Mouse (Mus musculus) kidney, embryonic 15.5 days (tissue): ENCODE measurements around the gene Tcirg1. TPM values are rescaled to one million over a fixed set of nuclear protein-coding genes. Genes with fewer than 3 reads are reported as not detected.

ENCODE experiments used
- ATAC-seq: fragments of 200-750 bp; cut with Nextera tagmentation; replicated peaks from 2 replicates; pipeline ENCODE4 v1.8.0; 2017; ENCODE audit warnings: moderate TSS enrichment; ENCODE audit not compliant: low FRiP score
- H3K27ac ChIP-seq: fragments of 300-500 bp; sonication (generic); 2 replicates; pipeline ENCODE4 v1.5.1; 2015; ENCODE audit warnings: mild to moderate bottlenecking, inconsistent platforms
- H3K27me3 ChIP-seq: fragments of 300-500 bp; sonication (generic); 2 replicates; pipeline ENCODE4 v1.6.1; 2015; ENCODE audit warnings: inconsistent platforms
- H3K36me3 ChIP-seq: fragments of 300-500 bp; sonication (generic); 2 replicates; pipeline ENCODE4 v1.6.1; 2015; ENCODE audit warnings: inconsistent platforms
- H3K4me1 ChIP-seq: fragments of 300-500 bp; sonication (generic); 2 replicates; pipeline ENCODE4 v1.6.1; 2015; ENCODE audit warnings: inconsistent platforms
- H3K4me2 ChIP-seq: fragments of 300-500 bp; sonication (generic); 2 replicates; pipeline ENCODE4 v1.6.1; 2015; ENCODE audit warnings: moderate library complexity, mild to moderate bottlenecking, inconsistent platforms
- H3K4me3 ChIP-seq: fragments of 300-500 bp; sonication (generic); replicated peaks from 2 replicates; pipeline ENCODE4 v1.5.1; 2015; ENCODE audit warnings: mild to moderate bottlenecking, inconsistent platforms
- H3K9ac ChIP-seq: fragments of 300-500 bp; sonication (generic); 2 replicates; pipeline ENCODE4 v1.6.1; 2015; ENCODE audit warnings: mild to moderate bottlenecking, inconsistent platforms
- H3K9me3 ChIP-seq: fragments of 300-500 bp; sonication (generic); replicated peaks from 2 replicates; pipeline ENCODE4 v1.6.1; 2016; ENCODE audit warnings: inconsistent platforms
- whole genome bisulfite sequencing: fragments of 180-500 bp; shearing (Covaris S2); methylation state at CpG from one replicate; pipeline ENCODE4 v1.1.7; 2015; ENCODE audit warnings: mixed read lengths; 5-methylcytosine and 5-hydroxymethylcytosine counted together
- polyA plus RNA-seq: library from polyadenylated mRNA; unstranded; fragments of >200 nt; fragmentation: Nextera tagmentation; extraction: Ambion mirVana; gene quantifications from 2 replicates; pipeline ENCODE4 v1.2.1, GENCODE M21; 2015

Gene Tcirg1
- 43.9 and 54.6 TPM in 2 replicates for polyA plus RNA-seq

GRCm38 (mm10) chr19:3906795-3907786 is at the start of gene Tcirg1:
TSS of gene Tcirg1 (minus strand) at chr19:3907133.
- peaks cover 56% of the 10 kb centered on the region for H3K36me3 ChIP-seq
- no peaks in the 10 kb centered on the region for H3K9me3 ChIP-seq
- WGBS, result 4% methylated on average over 36 of the region's 36 CpGs

GRCm38 (mm10) chr19:3955804-3956203 is 48.9 kb upstream of the Tcirg1 start:
- WGBS, result 33% methylated on average over 4 of the region's 4 CpGs
- H3K4me1 ChIP-seq, result peaks cover 18% of the 10 kb centered on the region

More at GRCm38 (mm10) chr19:3906795-3907786, at the start of gene Tcirg1:
- Histone ChIP-seq H3K27ac (peak within 1 kb of the TSS; percentile 90), H3K4me3 (peak within 1 kb of the TSS; percentile 67), H3K9ac (peak within 1 kb of the TSS; percentile 69), H3K4me1 (peaks cover 69% of the 10 kb centered on the region), H3K27me3 (no peaks in the 10 kb centered on the region), H3K4me2 (peak within 1 kb of the TSS; percentile 87)
- peak; percentile 88 for ATAC-seq

DNA sequence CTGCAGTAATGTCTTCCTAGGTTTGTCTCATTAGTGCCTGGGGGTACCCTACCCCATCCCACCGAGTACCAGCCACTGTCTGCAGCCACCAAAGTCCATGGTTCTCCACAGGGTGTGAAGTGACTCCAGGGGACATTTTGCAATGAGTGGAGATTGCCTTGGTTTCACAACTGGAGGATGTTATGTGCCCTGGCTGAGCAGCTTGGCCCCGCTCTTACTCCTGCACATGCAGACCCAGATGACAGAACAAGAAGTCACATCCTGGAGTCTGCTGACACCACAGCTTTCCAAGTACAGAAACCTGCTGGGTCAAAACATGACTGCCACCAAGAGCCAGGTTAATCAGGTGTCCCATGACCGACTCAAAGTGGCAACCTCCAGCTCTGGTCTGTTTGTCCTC is 48.1 kb upstream of the Tcirg1 start:
- Histone ChIP-seq H3K4me3 (no peak overlapping the region), H3K4me1 (peaks cover 23% of the 10 kb centered on the region), H3K27me3 (no peaks in the 10 kb centered on the region), H3K9me3 (no peaks in the 10 kb centered on the region), H3K4me2 (no peak overlapping the region), H3K27ac (no peak overlapping the region), H3K36me3 (no peaks in the 10 kb centered on the region), H3K9ac (no peak overlapping the region)
- no peak for ATAC-seq
- WGBS, result 60% methylated on average over 3 of the region's 3 CpGs

More at GRCm38 (mm10) chr19:3955804-3956203, 48.9 kb upstream of the Tcirg1 start:
- Histone ChIP-seq H3K9me3 (no peaks in the 10 kb centered on the region), H3K27me3 (no peaks in the 10 kb centered on the region), H3K9ac (no peak overlapping the region), H3K4me3 (no peak overlapping the region), H3K4me2 (no peak overlapping the region), H3K36me3 (no peaks in the 10 kb centered on the region), H3K27ac (no peak overlapping the region)
- no peak for ATAC-seq

- Histone ChIP-seq H3K9ac (no peak overlapping the region), H3K27me3 (no peaks in the 10 kb centered on the region), H3K27ac (no peak overlapping the region), H3K4me3 (no peak overlapping the region), H3K36me3 (no peaks in the 10 kb centered on the region), H3K4me1 (peaks cover 21% of the 10 kb centered on the region), H3K9me3 (no peaks in the 10 kb centered on the region), H3K4me2 (no peak overlapping the region)
- ATAC-seq, result no peak
- WGBS, result 53% methylated on average over 1 of the region's 1 CpGs
Observed at GRCm38 (mm10) chr19:3952099-3952498, 45.2 kb upstream of the Tcirg1 start.

GRCm38 (mm10) chr19:3951461-3951860 is 44.5 kb upstream of the Tcirg1 start:
- Histone ChIP-seq H3K27ac (no peak overlapping the region), H3K4me3 (no peak overlapping the region), H3K4me1 (peaks cover 20% of the 10 kb centered on the region), H3K36me3 (no peaks in the 10 kb centered on the region), H3K4me2 (no peak overlapping the region), H3K9me3 (no peaks in the 10 kb centered on the region), H3K27me3 (no peaks in the 10 kb centered on the region), H3K9ac (no peak overlapping the region)
- no peak for ATAC-seq

DNA sequence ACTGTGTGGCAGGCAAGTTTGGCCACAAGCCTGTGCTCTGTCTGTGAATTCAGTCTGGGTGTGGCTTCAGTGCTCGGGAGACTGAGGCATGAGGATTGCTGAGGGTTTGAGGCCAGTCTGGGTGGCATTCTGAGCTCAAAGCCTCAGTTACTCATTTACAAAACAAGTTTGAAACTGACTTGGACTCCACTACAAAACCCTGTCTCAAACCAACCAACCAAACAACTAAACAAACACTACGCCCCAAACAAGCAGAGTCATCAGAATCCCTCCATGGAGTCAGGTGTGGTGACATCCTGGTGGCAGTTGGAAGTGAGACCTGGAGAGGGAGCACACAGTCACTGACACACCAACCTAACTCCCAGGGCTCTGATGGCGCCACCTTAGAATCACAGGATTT is 43.4 kb upstream of the Tcirg1 start:
- no peak for ATAC-seq

DNA sequence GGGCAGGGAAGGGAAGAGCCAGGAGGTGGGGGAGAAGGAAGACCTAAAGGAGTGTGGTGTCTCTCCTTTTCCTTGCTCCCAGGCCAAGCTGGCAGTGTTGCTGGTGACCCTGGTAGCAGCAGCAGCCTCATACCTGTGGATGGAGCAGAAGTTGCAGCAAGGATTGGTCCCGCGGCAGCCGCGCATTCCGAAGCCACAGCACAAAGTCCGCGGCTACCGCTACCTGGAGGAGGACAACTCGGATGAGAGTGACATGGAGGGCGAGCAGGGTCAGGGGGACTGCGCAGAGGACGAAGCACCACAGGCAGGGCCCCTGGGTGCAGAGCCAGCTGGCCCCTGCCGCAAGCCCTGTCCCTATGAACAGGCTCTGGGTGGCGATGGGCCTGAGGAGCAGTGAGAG is 41.6 kb upstream of the Tcirg1 start:
- WGBS, result 73% methylated on average over 14 of the region's 14 CpGs
- Histone ChIP-seq H3K27ac (no peak overlapping the region), H3K4me3 (no peak overlapping the region), H3K9ac (no peak overlapping the region), H3K4me1 (peaks cover 14% of the 10 kb centered on the region), H3K9me3 (no peaks in the 10 kb centered on the region), H3K4me2 (no peak overlapping the region), H3K27me3 (no peaks in the 10 kb centered on the region), H3K36me3 (no peaks in the 10 kb centered on the region)
- ATAC-seq, result no peak

More for the DNA sequence above, 43.4 kb upstream of the Tcirg1 start:
- no peaks in the 10 kb centered on the region for H3K27me3 ChIP-seq
- no peaks in the 10 kb centered on the region for H3K36me3 ChIP-seq
- H3K9me3 ChIP-seq, result no peaks in the 10 kb centered on the region
- H3K4me1 ChIP-seq, result peaks cover 19% of the 10 kb centered on the region
- H3K9ac ChIP-seq, result no peak overlapping the region
- no peak overlapping the region for H3K4me2 ChIP-seq
- H3K4me3 ChIP-seq, result no peak overlapping the region
- no peak overlapping the region for H3K27ac ChIP-seq
- WGBS, result 77% methylated on average over 3 of the region's 3 CpGs

GRCm38 (mm10) chr19:3947813-3948212 is 40.9 kb upstream of the Tcirg1 start:
- 83% methylated on average over 3 of the region's 3 CpGs for WGBS
- no peaks in the 10 kb centered on the region for H3K27me3 ChIP-seq
- no peaks in the 10 kb centered on the region for H3K36me3 ChIP-seq
- ATAC-seq, result no peak
- no peak overlapping the region for H3K27ac ChIP-seq
- H3K9me3 ChIP-seq, result no peaks in the 10 kb centered on the region
- no peak overlapping the region for H3K4me3 ChIP-seq
- H3K4me2 ChIP-seq, result no peak overlapping the region
- no peak overlapping the region for H3K9ac ChIP-seq
- H3K4me1 ChIP-seq, result peaks cover 19% of the 10 kb centered on the region

DNA sequence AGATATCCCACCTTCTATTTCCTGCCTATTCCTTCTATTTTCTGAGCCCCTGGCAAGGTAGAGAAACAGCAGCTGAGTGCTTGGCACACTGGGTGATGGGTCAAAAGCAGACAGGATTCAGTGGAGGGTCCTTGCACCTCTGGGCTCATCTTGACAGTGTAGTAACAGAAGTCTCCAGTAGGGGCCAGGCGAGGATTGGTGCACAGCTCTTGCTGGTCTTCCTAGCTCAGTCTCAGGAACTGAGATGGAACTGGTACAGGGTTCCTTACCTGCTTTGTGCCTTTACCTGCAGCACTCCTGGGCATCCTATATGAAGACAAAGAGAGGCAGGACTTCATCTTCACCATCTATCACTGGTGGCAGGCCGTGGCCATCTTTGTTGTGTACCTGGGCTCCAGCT is 39.8 kb upstream of the Tcirg1 start:
- WGBS, result 21% methylated on average over 2 of the region's 2 CpGs
- Histone ChIP-seq H3K27me3 (no peaks in the 10 kb centered on the region), H3K4me1 (peaks cover 21% of the 10 kb centered on the region), H3K4me3 (no peak overlapping the region), H3K36me3 (no peaks in the 10 kb centered on the region), H3K9ac (no peak overlapping the region), H3K4me2 (no peak overlapping the region), H3K27ac (no peak overlapping the region), H3K9me3 (no peaks in the 10 kb centered on the region)
- no peak for ATAC-seq

- Histone ChIP-seq H3K9me3 (no peaks in the 10 kb centered on the region), H3K9ac (no peak overlapping the region), H3K36me3 (no peaks in the 10 kb centered on the region), H3K27ac (peak overlapping the region; percentile 33; the same call in 1 of the 2 replicates), H3K4me2 (no peak overlapping the region), H3K27me3 (no peaks in the 10 kb centered on the region), H3K4me3 (no peak overlapping the region), H3K4me1 (peaks cover 21% of the 10 kb centered on the region)
- ATAC-seq, result no peak
- WGBS, result 28% methylated on average over 10 of the region's 10 CpGs
Observed at GRCm38 (mm10) chr19:3945872-3946564, 39.1 kb upstream of the Tcirg1 start.

DNA sequence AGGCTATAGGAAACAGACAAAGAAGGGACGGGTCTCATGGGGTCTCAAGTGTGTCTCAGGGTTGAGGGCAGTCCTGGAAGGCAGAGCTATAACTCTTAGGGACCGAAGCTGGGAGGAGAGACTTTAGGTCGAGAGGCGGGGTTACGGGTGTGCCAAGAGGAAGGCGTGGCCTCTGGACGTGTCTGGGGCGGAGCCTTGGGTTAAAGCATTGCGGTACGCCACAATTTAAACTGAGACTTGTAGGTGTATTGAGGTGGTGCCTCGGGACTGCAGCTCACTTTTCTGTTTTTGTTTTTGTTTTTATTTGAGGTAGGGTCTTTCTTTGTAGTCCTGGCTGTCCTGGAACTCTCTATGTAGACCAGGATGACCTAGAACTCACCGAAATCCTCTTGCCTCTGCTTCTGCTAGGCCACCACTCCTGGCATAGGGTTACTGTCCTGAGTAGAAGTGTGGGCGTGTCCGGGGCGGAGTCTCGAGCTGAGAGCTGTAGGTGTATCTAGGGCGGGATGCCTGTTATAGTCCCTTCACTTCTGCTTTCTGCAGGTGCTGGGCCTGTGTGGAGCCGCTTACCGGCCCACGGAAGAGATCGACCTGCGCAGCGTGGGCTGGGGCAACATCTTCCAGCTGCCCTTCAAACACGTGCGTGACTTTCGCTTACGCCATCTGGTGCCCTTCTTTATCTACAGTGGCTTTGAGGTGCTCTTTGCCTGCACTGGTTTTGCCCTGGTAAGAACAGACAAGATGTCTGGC is 36.2 kb upstream of the Tcirg1 start:
- peak; percentile 74; the same call in 1 of the 2 replicates for ATAC-seq
- no peaks in the 10 kb centered on the region for H3K36me3 ChIP-seq
- peak overlapping the region; percentile 43 for H3K4me2 ChIP-seq
- H3K27ac ChIP-seq, result no peak overlapping the region
- H3K9ac ChIP-seq, result no peak overlapping the region
- no peaks in the 10 kb centered on the region for H3K27me3 ChIP-seq
- WGBS, result 25% methylated on average over 27 of the region's 27 CpGs
- no peaks in the 10 kb centered on the region for H3K9me3 ChIP-seq
- H3K4me1 ChIP-seq, result peaks cover 15% of the 10 kb centered on the region
- 0 out of 2 replicates have a peak overlapping the region, but pooled peaks have one; percentile 9 for H3K4me3 ChIP-seq
